Mouse (Mus musculus): ENCODE results near the gene Dpf3.

The Dpf3 gene

GRCm38 (mm10) chr12:83496736-83497135 is 9.2 kb upstream of the Dpf3 start:
- CTCF ChIA-PET, result no interaction called here

- CTCF ChIA-PET, result no interaction called here
These were observed 8.8 kb upstream of the Dpf3 start for GRCm38 (mm10) chr12:83496336-83496735.

GRCm38 (mm10) chr12:83495961-83496282 is 8.4 kb upstream of the Dpf3 start:
- CTCF ChIA-PET, result no interaction called here

GRCm38 (mm10) chr12:83495248-83495960 is 7.9 kb upstream of the Dpf3 start:
- CTCF ChIA-PET, result no interaction called here

GRCm38 (mm10) chr12:83494196-83494595 is 6.7 kb upstream of the Dpf3 start:
- CTCF ChIA-PET, result no interaction called here

GRCm38 (mm10) chr12:83492808-83493207 is 5.3 kb upstream of the Dpf3 start:
- CTCF ChIA-PET, result interaction anchor here (0.5 kb wide), 1 partner anchor 10 kb away, joined by 3 read pairs; no protein-coding TSS in a partner anchor

GRCm38 (mm10) chr12:83491609-83492008 is 4.1 kb upstream of the Dpf3 start:
- CTCF ChIA-PET, result no interaction called here

- CTCF ChIA-PET, result interaction anchor here (0.6 kb wide), 1 partner anchor 46 kb away, joined by 5 read pairs; no protein-coding TSS in a partner anchor
These were observed 2.2 kb upstream of the Dpf3 start for GRCm38 (mm10) chr12:83489748-83490147.

- CTCF ChIA-PET, result no interaction called here
These were observed 860 bp upstream of the Dpf3 start for GRCm38 (mm10) chr12:83488211-83488941.

- CTCF ChIA-PET, result no interaction called here
These were observed 650 bp downstream of the Dpf3 start for GRCm38 (mm10) chr12:83486671-83487461.

- CTCF ChIA-PET, result no interaction called here
These were observed 1.4 kb downstream of the Dpf3 start for GRCm38 (mm10) chr12:83485911-83486670.

GRCm38 (mm10) chr12:83484855-83485745 is 2.4 kb downstream of the Dpf3 start:
- CTCF ChIA-PET, result no interaction called here

- CTCF ChIA-PET, result no interaction called here
These were observed 3.9 kb downstream of the Dpf3 start for GRCm38 (mm10) chr12:83483653-83484052.

GRCm38 (mm10) chr12:83481439-83481838 is 6.1 kb downstream of the Dpf3 start:
- CTCF ChIA-PET, result no interaction called here

- CTCF ChIA-PET, result no interaction called here
These were observed 7.6 kb downstream of the Dpf3 start for GRCm38 (mm10) chr12:83479818-83480401.

- CTCF ChIA-PET, result no interaction called here
These were observed 8.4 kb downstream of the Dpf3 start for GRCm38 (mm10) chr12:83479140-83479539.

GRCm38 (mm10) chr12:83476277-83476676 is 11.2 kb downstream of the Dpf3 start:
- CTCF ChIA-PET, result no interaction called here

- CTCF ChIA-PET, result no interaction called here
These were observed 12.1 kb downstream of the Dpf3 start for GRCm38 (mm10) chr12:83475419-83475818.

GRCm38 (mm10) chr12:83473987-83474600 is 13.4 kb downstream of the Dpf3 start:
- CTCF ChIA-PET, result no interaction called here

GRCm38 (mm10) chr12:83471760-83472159 is 15.8 kb downstream of the Dpf3 start:
- CTCF ChIA-PET, result no interaction called here
